Mouse (Mus musculus) thymus, adult 2 months (tissue): ENCODE results near the gene Fanca. TPM values are rescaled to one million over a fixed set of nuclear protein-coding genes. Genes with fewer than 3 reads are reported as not detected.

Experiments used
- DNase-seq: peaks from one replicate; pipeline ENCODE4 v3.0.0; 2021
- H3K27ac ChIP-seq: fragments of 200-500 bp; 2 replicates; pipeline ENCODE4 v1.5.1; 2012; ENCODE audit warnings: low read length, control low read depth; ENCODE audit not compliant: control insufficient read depth, insufficient read depth
- H3K27me3 ChIP-seq: fragments of 200-500 bp; 2 replicates; pipeline ENCODE4 v1.6.1; 2012; ENCODE audit warnings: mild to moderate bottlenecking, low read length, moderate library complexity, mixed read lengths; ENCODE audit not compliant: control insufficient read depth, insufficient read depth
- H3K36me3 ChIP-seq: fragments of 200-500 bp; 2 replicates; pipeline ENCODE4 v1.6.1; 2012; ENCODE audit warnings: mild to moderate bottlenecking, low read length, moderate library complexity; ENCODE audit not compliant: control insufficient read depth, insufficient read depth
- H3K4me1 ChIP-seq: fragments of 200-500 bp; replicated peaks from 2 replicates; pipeline ENCODE4 v1.6.1; 2012; ENCODE audit warnings: low read length; ENCODE audit not compliant: control insufficient read depth, insufficient read depth
- H3K4me3 ChIP-seq: fragments of 200-500 bp; 2 replicates; pipeline ENCODE4 v1.5.1; 2012; ENCODE audit warnings: mild to moderate bottlenecking, low read length, control low read depth, moderate library complexity; ENCODE audit not compliant: control insufficient read depth, insufficient read depth
- CTCF ChIP-seq: fragments of 200-500 bp; IDR thresholded peaks from 2 replicates; pipeline ENCODE4 v1.5.1; 2012; ENCODE audit warnings: mild to moderate bottlenecking, control low read depth, low read length, moderate library complexity, borderline replicate concordance; ENCODE audit not compliant: control insufficient read depth, poor library complexity, insufficient read depth; ENCODE audit errors: extremely low read depth
- POLR2A ChIP-seq: fragments of 200-500 bp; IDR thresholded peaks from 2 replicates; pipeline ENCODE4 v1.6.1; 2012; ENCODE audit warnings: mild to moderate bottlenecking, low read length, control low read depth, moderate library complexity; ENCODE audit not compliant: control insufficient read depth, poor library complexity, insufficient read depth; ENCODE audit errors: extremely low read depth
- WGBS: fragments of 180-500 bp; shearing (Covaris S2); methylation state at CpG from one replicate; pipeline ENCODE4 v1.1.7; 2018; 5-methylcytosine and 5-hydroxymethylcytosine counted together
- polyA plus RNA-seq: library from polyadenylated mRNA; depleted of rRNA; stranded (reverse); fragments of >200 nt; gene quantifications from 2 replicates; pipeline ENCODE4 v1.2.3, GENCODE M21; 2012

The Fanca gene
- polyA plus RNA-seq, 1 experiment = 84.5 TPM

DNA sequence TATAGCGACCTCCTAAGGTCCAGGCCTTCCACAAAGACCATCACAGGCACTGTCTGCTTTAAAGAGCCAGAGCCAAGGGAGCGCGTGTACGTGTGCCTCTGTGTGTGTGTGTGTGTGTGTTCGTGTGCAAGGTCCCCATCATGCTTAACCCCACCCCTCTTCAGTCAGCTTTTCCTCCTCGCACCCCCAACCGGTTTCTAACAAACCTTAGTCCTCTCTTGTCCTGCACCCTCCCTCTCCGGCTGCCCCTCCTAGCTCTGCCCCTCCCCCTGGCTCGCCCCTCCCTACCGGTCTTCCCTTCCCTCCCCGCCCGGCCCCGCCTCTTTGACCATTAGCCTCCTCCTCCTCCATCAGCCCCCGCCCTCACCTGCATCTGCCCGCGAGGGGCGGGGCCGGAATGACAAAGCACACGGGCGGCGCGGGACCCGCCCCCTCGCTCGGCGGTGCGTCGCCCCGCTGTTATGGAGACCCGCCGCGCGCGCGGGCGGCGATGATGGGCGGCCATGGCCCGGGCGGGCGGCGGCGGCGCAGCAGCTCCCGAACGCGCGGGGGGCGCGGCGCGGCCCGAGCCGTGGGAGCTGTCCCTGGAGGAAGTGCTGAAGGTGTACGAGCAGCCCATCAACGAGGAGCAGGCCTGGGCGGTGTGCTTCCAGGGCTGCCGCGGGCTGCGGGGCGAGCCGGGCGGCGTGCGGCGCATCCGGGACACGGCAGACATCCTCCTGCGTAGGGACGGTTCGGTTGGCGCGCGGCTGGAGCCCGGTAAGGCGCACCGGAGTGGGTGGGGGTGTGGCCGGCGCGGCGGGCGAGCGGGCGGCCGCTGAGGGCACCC is 14.1 kb upstream of the Fanca start, which contains the start of gene Spire2:
Gene Spire2, plus strand, starts transcription at position 452 of the 829 bp plus-strand sequence.
- 3% methylated on average over 83 of the region's 85 CpGs for WGBS
- peak; percentile 87 for DNase-seq
- TF ChIP-seq CTCF (0 out of 2 replicates have a peak, but pooled peaks have one; percentile 46), POLR2A (0 out of 2 replicates have a peak, but pooled peaks have one; percentile 20)
- Histone ChIP-seq H3K4me3 (peak within 1 kb of the TSS; percentile 30), H3K4me1 (peaks cover 18% of the 10 kb centered on the region), H3K36me3 (no peaks in the 10 kb centered on the region), H3K27ac (no peak within 1 kb of the TSS), H3K27me3 (no peaks in the 10 kb centered on the region)

DNA sequence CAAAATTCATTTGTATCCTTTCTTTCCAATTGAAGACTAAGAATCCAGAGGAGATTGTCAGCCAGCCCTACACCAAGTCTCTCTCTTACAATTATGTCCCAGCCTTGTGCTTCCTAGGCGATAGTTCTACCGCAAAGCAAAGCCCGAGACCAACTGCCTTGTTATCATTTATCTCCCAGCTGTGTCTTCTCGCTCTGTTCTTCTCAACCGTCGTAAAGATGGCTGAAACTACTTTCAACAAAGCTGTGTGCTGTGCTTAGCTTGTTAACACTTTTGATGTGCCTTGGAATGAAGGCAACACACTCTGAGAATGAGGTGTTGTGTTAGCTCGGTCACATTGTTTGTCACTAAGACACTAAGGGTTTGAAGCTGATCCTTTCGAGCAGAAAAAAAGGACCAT is 13.4 kb upstream of the Fanca start:
- H3K27me3 ChIP-seq = no peaks in the 10 kb centered on the region
- no peak for DNase-seq

DNA sequence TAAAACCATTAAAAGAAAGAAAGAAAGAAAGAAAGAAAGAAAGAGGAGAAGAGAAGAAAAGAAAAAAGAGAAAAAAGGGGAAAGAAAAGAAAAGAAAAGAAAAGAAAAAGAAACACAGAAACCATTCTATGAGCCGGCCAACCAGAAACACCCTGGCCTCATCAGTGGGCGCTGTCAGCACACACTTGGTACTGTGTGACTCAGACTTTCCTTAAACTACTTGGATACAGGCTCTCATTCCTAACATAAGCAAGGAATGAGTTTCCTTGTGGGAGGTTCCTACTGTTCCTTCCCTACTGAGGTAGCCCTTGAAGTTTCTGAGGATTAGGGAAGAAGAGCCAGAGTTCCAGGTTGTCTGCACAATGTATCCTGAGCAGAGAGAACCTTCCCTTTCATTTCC is 12.9 kb upstream of the Fanca start:
- Histone ChIP-seq H3K36me3 (no peaks in the 10 kb centered on the region), H3K4me3 (no peak overlapping the region), H3K27me3 (no peaks in the 10 kb centered on the region), H3K27ac (no peak overlapping the region), H3K4me1 (peaks cover 18% of the 10 kb centered on the region)
- TF ChIP-seq POLR2A (no peak), CTCF (no peak)
- WGBS = 77% methylated on average over 2 of the region's 2 CpGs
- no peak for DNase-seq

More for the DNA sequence above, 13.4 kb upstream of the Fanca start:
- Histone ChIP-seq H3K36me3 (no peaks in the 10 kb centered on the region), H3K4me1 (peaks cover 18% of the 10 kb centered on the region), H3K27ac (no peak overlapping the region), H3K4me3 (no peak overlapping the region)
- 16% methylated on average over 8 of the region's 8 CpGs for WGBS
- no peak for TF ChIP-seq CTCF
- TF ChIP-seq POLR2A = no peak

DNA sequence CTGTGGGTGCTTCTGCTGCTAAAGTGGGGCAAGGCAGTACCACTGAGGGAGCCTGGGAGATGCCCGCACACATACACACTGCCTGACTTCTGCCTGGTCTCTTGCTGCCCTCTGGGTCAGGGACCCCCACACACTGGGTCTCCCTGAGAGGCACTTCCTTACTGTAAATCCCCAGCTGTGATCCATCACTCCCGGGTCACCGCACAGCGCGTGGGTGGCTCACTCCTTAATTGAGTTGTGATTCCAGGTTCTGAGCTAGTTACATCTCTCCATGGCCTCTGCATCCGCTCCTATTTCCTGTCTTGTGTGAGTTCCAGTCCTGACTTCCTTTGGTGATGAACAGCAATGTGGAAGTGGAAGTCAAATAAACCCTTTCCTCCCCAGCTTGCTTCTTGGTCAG is 12.3 kb upstream of the Fanca start:
- peaks cover 18% of the 10 kb centered on the region for H3K4me1 ChIP-seq
- no peaks in the 10 kb centered on the region for H3K36me3 ChIP-seq
- no peak for TF ChIP-seq POLR2A
- no peak for TF ChIP-seq CTCF
- 63% methylated on average over 6 of the region's 6 CpGs for WGBS
- H3K27me3 ChIP-seq = no peaks in the 10 kb centered on the region
- no peak for DNase-seq
- H3K4me3 ChIP-seq = no peak overlapping the region
- H3K27ac ChIP-seq = no peak overlapping the region

DNA sequence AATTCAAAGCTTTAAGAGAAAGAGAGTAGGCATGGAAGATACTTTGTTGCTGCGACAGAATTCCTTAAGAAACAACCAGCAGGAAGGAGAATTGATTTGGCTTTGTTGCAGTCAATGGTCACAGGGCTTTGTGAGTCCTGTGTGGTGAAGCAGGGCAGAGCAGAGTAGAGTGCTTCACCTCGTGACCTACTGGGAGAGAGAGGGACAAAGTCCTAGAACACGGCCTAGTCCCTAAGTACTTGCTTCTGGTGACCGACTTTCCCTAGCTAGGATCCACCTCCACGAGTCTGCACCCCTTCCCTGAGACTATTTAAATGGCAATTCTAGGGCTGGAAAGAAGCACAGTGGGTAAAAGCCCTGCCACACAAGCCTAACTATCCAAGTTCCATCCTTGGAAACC is 11.6 kb upstream of the Fanca start:
- Histone ChIP-seq H3K36me3 (no peaks in the 10 kb centered on the region), H3K4me1 (peaks cover 24% of the 10 kb centered on the region), H3K27me3 (no peaks in the 10 kb centered on the region), H3K4me3 (no peak overlapping the region), H3K27ac (no peak overlapping the region)
- 86% methylated on average over 5 of the region's 5 CpGs for WGBS
- DNase-seq = no peak
- no peak for TF ChIP-seq CTCF
- no peak for TF ChIP-seq POLR2A

- 54% methylated on average over 4 of the region's 4 CpGs for WGBS
- TF ChIP-seq POLR2A = no peak
- TF ChIP-seq CTCF = no peak
- H3K4me3 ChIP-seq = no peak overlapping the region
- no peaks in the 10 kb centered on the region for H3K27me3 ChIP-seq
- no peaks in the 10 kb centered on the region for H3K36me3 ChIP-seq
- peaks cover 25% of the 10 kb centered on the region for H3K4me1 ChIP-seq
- DNase-seq = no peak
- H3K27ac ChIP-seq = no peak overlapping the region
Observed at GRCm38 (mm10) chr8:123329350-123329749, 11.0 kb upstream of the Fanca start.

- WGBS = 96% methylated on average over 2 of the region's 2 CpGs
- TF ChIP-seq POLR2A (no peak), CTCF (no peak)
- H3K27me3 ChIP-seq = no peaks in the 10 kb centered on the region
- DNase-seq = no peak
- H3K27ac ChIP-seq = no peak overlapping the region
- H3K36me3 ChIP-seq = no peaks in the 10 kb centered on the region
- H3K4me1 ChIP-seq = peaks cover 25% of the 10 kb centered on the region
- no peak overlapping the region for H3K4me3 ChIP-seq
Observed at GRCm38 (mm10) chr8:123328552-123328951, 10.2 kb upstream of the Fanca start.
